Mouse (Mus musculus) CH12.LX (cell line): ENCODE data around the gene Tti1.

Source experiments
- CTCF ChIP-seq, 2 experiments: IDR thresholded peaks in 1 of 2; conservative IDR thresholded peaks in 1 of 2; 2 replicates each; pipeline ENCODE4 v1.5.1; 2011 to 2012; ENCODE audit warnings: low read depth in 2 of 2, low read length in 2 of 2, improper control_type of control experiment in 1 of 2, inconsistent platforms in 1 of 2, mild to moderate bottlenecking in 1 of 2, moderate library complexity in 1 of 2
- ETS1 ChIP-seq: conservative IDR thresholded peaks from 2 replicates; pipeline ENCODE4 v1.6.1; 2012; ENCODE audit warnings: low read depth, mild to moderate bottlenecking, inconsistent platforms, low read length, improper control_type of control experiment, moderate library complexity
- GABPA ChIP-seq: IDR thresholded peaks from 2 replicates; pipeline ENCODE4 v1.6.1; 2012; ENCODE audit warnings: low read depth, low read length, improper control_type of control experiment, inconsistent platforms; ENCODE audit not compliant: insufficient replicate concordance
- HCFC1 ChIP-seq: IDR thresholded peaks from 2 replicates; pipeline ENCODE4 v1.6.1; 2012; ENCODE audit warnings: low read depth, mild to moderate bottlenecking, inconsistent platforms, low read length, improper control_type of control experiment
- MAX ChIP-seq: IDR thresholded peaks from 2 replicates; pipeline ENCODE4 v1.6.1; 2011; ENCODE audit warnings: low read length, improper control_type of control experiment
- POLR2A ChIP-seq: IDR thresholded peaks from 2 replicates; pipeline ENCODE4 v1.6.1; 2011; ENCODE audit warnings: low read depth, mild to moderate bottlenecking, improper control_type of control experiment, low read length
- POLR2AphosphoS2 ChIP-seq: IDR thresholded peaks from 2 replicates; pipeline ENCODE4 v1.6.1; 2011; ENCODE audit warnings: low read depth, low read length, improper control_type of control experiment
- RAD21 ChIP-seq: IDR thresholded peaks from 2 replicates; pipeline ENCODE4 v1.6.1; 2011; ENCODE audit warnings: low read depth, mild to moderate bottlenecking, low read length, improper control_type of control experiment, moderate library complexity
- RCOR1 ChIP-seq: conservative IDR thresholded peaks from 2 replicates; pipeline ENCODE4 v1.6.1; 2012; ENCODE audit warnings: low read depth, mild to moderate bottlenecking, inconsistent platforms, low read length, improper control_type of control experiment
- SMC3 ChIP-seq: IDR thresholded peaks from 2 replicates; pipeline ENCODE4 v1.6.1; 2011; ENCODE audit warnings: low read depth, low read length, improper control_type of control experiment
- TCF12 ChIP-seq: IDR thresholded peaks from 2 replicates; pipeline ENCODE4 v1.6.1; 2014; ENCODE audit warnings: low read depth, mild to moderate bottlenecking, inconsistent platforms, low read length, improper control_type of control experiment
- ZNF384 ChIP-seq: IDR thresholded peaks from 2 replicates; pipeline ENCODE4 v1.6.1; 2012; ENCODE audit warnings: low read depth, low read length, improper control_type of control experiment, inconsistent platforms

DNA sequence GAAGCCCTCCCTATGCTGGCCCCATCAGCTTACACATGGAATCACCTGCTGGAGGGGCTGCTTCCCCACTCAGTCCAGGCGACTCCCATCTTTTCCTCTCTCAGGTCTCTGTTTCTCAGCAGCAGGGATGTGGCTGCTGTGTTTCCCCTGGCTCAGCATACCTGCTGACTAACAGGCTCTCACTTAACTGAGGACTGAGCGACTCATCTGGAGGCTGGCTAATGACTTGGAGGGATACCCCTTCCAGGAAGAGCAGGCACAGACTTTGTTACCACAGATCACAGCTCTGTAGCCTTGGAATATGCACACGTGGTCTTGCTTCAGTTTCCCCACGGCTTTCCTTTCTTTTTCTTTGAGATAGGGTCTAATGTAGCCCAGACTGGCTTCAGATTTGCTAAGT is 45.0 kb downstream of the Tti1 start:
- TF ChIP-seq POLR2AphosphoS2: no peak
- no peak for TF ChIP-seq TCF12
- no peak for TF ChIP-seq HCFC1
- TF ChIP-seq RCOR1: no peak
- no peak for TF ChIP-seq SMC3
- no peak for TF ChIP-seq GABPA
- TF ChIP-seq ZNF384: no peak
- no peak for TF ChIP-seq POLR2A
- no peak for TF ChIP-seq MAX
- TF ChIP-seq RAD21: no peak
- TF ChIP-seq ETS1: no peak
- no peak for TF ChIP-seq CTCF (conservative IDR thresholded peaks at IDR 0.05 in 1 of 2, IDR thresholded peaks at IDR 0.05 in 1 of 2; ENCODE audit: low read depth in 2 of 2, low read length in 2 of 2)
